ENCODE assay signal across 7 mouse cellular contexts in the genomic region with DNA sequence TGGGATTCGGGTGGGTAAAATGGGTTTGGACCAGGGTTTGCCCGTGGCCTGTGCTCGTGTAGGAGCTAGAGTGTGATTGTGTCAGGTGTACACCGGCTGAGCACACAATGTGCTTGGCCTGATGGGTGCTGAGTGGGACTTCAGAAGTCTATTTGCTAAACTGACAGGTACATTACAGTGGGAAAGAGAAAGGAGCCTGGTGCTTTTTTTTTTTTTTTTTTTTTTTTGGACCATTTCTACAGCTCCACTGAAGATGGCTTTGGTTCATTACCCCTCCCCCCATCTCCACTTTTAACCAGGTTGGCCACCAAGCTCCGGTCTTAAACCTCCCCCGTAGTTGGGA. TPM values are rescaled to one million over a fixed set of nuclear protein-coding genes. Genes with fewer than 3 reads are reported as not detected.
DNase-seq lines count a peak whose midpoint lies in the region; ATAC-seq lines count a peak whose summit lies in the region.

No protein-coding gene starts in this region.

- peak overlapping the region; percentile 95 for H3K4me3 ChIP-seq in lung, embryonic 15.5 days
- peak overlapping the region; percentile 95 for H3K4me3 ChIP-seq in embryonic facial prominence, embryonic 10.5 days
- H3K4me3 ChIP-seq in hindbrain, embryonic 12.5 days, result peak overlapping the region; percentile 93
- H3K4me3 ChIP-seq in midbrain, embryonic 13.5 days (replicated peaks), result peak overlapping the region; percentile 91

- H3K27me3 ChIP-seq in lung, embryonic 15.5 days, result no peaks in the 10 kb centered on the region
- H3K27me3 ChIP-seq in embryonic facial prominence, embryonic 10.5 days (replicated peaks; ENCODE audit: low read depth, poor library complexity, severe bottlenecking), result no peaks in the 10 kb centered on the region
- H3K27me3 ChIP-seq in hindbrain, embryonic 12.5 days, result no peaks in the 10 kb centered on the region
- no peaks in the 10 kb centered on the region for H3K27me3 ChIP-seq in midbrain, embryonic 13.5 days

- H3K9ac ChIP-seq in lung, embryonic 15.5 days, result peak overlapping the region; percentile 95
- H3K9ac ChIP-seq in hindbrain, embryonic 12.5 days, result peak overlapping the region; percentile 87
- H3K9ac ChIP-seq in midbrain, embryonic 13.5 days (replicated peaks), result peak overlapping the region; percentile 97

- peaks cover 35% of the 10 kb centered on the region for H3K4me1 ChIP-seq in lung, embryonic 15.5 days
- H3K4me1 ChIP-seq in embryonic facial prominence, embryonic 10.5 days, result peaks cover 39% of the 10 kb centered on the region
- peaks cover 32% of the 10 kb centered on the region for H3K4me1 ChIP-seq in hindbrain, embryonic 12.5 days
- peaks cover 49% of the 10 kb centered on the region for H3K4me1 ChIP-seq in midbrain, embryonic 13.5 days (replicated peaks)

- DNase-seq in lung, postnatal 14 days, result no peak
- no peak for DNase-seq in embryonic facial prominence, embryonic 10.5 days (ENCODE audit: low spot score)
- DNase-seq in right cerebral cortex, adult 2 months (ENCODE audit: low spot score in 2 of 2), result no peak

- 24% methylated on average over 6 of the region's 6 CpGs for WGBS in lung, embryonic 15.5 days
- WGBS in embryonic facial prominence, embryonic 10.5 days, result 47% methylated on average over 6 of the region's 6 CpGs
- 47% methylated on average over 6 of the region's 6 CpGs for WGBS in hindbrain, embryonic 12.5 days
- 47% methylated on average over 6 of the region's 6 CpGs for WGBS in midbrain, embryonic 13.5 days

- H3K4me2 ChIP-seq in lung, embryonic 15.5 days, result peak overlapping the region; percentile 74
- H3K4me2 ChIP-seq in hindbrain, embryonic 12.5 days (replicated peaks), result peak overlapping the region; percentile 83
- H3K4me2 ChIP-seq in midbrain, embryonic 13.5 days (replicated peaks), result peak overlapping the region; percentile 80

- ATAC-seq in lung, embryonic 15.5 days (ENCODE audit: borderline replicate concordance, extremely low read depth, low FRiP score, low TSS enrichment), result no peak
- no peak for ATAC-seq in hindbrain, embryonic 12.5 days (ENCODE audit: low FRiP score)
- no peak for ATAC-seq in midbrain, embryonic 13.5 days
- no peak for ATAC-seq in frontal cortex, adult (ENCODE audit: low TSS enrichment)

- H3K36me3 ChIP-seq in lung, embryonic 15.5 days, result no peaks in the 10 kb centered on the region
- H3K36me3 ChIP-seq in embryonic facial prominence, embryonic 10.5 days (replicated peaks), result peaks cover 4% of the 10 kb centered on the region; the same call in 1 of the 2 replicates
- no peaks in the 10 kb centered on the region for H3K36me3 ChIP-seq in hindbrain, embryonic 12.5 days
- no peaks in the 10 kb centered on the region for H3K36me3 ChIP-seq in midbrain, embryonic 13.5 days

- H3K9me3 ChIP-seq in lung, embryonic 15.5 days, result no peaks in the 10 kb centered on the region
- H3K9me3 ChIP-seq in embryonic facial prominence, embryonic 10.5 days, result no peaks in the 10 kb centered on the region
- no peaks in the 10 kb centered on the region for H3K9me3 ChIP-seq in hindbrain, embryonic 12.5 days (replicated peaks)
- no peaks in the 10 kb centered on the region for H3K9me3 ChIP-seq in midbrain, embryonic 13.5 days

- H3K27ac ChIP-seq in lung, embryonic 15.5 days, result peak overlapping the region; percentile 96; the same call in 1 of the 2 replicates
- H3K27ac ChIP-seq in embryonic facial prominence, embryonic 10.5 days (replicated peaks), result peak overlapping the region; percentile 99
- no peak overlapping the region for H3K27ac ChIP-seq in hindbrain, embryonic 12.5 days
- H3K27ac ChIP-seq in midbrain, embryonic 13.5 days, result no peak overlapping the region

RNA-seq across cellular contexts. Expression of a gene that starts 1.2 kb away (rescaled TPM):
- polyA plus RNA-seq in lung, embryonic 15.5 days (2015; fragmentation: Nextera tagmentation; extraction: Ambion mirVana), result 11.5 and 14.1 TPM in 2 replicates
- 15.6 and 16.3 TPM in 2 replicates for polyA plus RNA-seq in embryonic facial prominence, embryonic 10.5 days (2016; fragmentation: Nextera tagmentation; extraction: Ambion mirVana)
- 12.8 and 19.3 TPM in 2 replicates for polyA plus RNA-seq in hindbrain, embryonic 12.5 days (2016; fragmentation: Nextera tagmentation; extraction: Ambion mirVana)
- 7.4 and 8.8 TPM in 2 replicates for polyA plus RNA-seq in midbrain, embryonic 13.5 days (2015; fragmentation: Nextera tagmentation; extraction: Ambion mirVana)

RNA-seq across cellular contexts. Expression of a gene that starts 47.1 kb away (rescaled TPM):
- polyA plus RNA-seq in lung, embryonic 15.5 days (2015; fragmentation: Nextera tagmentation; extraction: Ambion mirVana), result 221 and 229 TPM in 2 replicates
- polyA plus RNA-seq in embryonic facial prominence, embryonic 10.5 days (2016; fragmentation: Nextera tagmentation; extraction: Ambion mirVana), result 188 and 190 TPM in 2 replicates
- polyA plus RNA-seq in hindbrain, embryonic 12.5 days (2016; fragmentation: Nextera tagmentation; extraction: Ambion mirVana), result 175 and 183 TPM in 2 replicates
- polyA plus RNA-seq in midbrain, embryonic 13.5 days (2015; fragmentation: Nextera tagmentation; extraction: Ambion mirVana), result 162 and 181 TPM in 2 replicates

Comparison
In these comparisons a context has a peak if more than half of its experiments do, and no peak if none do; other contexts are left out.
1. H3K27ac ChIP-seq: peak in lung, embryonic 15.5 days (single experiment) and embryonic facial prominence, embryonic 10.5 days (single experiment); none in hindbrain, embryonic 12.5 days (single experiment) and midbrain, embryonic 13.5 days (single experiment).
2. Peak in every context shown above with its lines, with median percentiles within 50 percentile points of each other: H3K4me2 ChIP-seq, H3K4me3 ChIP-seq and H3K9ac ChIP-seq.